Mouse (Mus musculus) embryonic stem cell, embryonic (primary cell): Measurements from ENCODE around the gene Olfr552.
"Not testable (repeated sequence)": the region's sequence is repeated elsewhere in the genome, so short reads cannot be mapped to it uniquely, and the experiment has no call there.

ENCODE experiments used
- CTCF ChIA-PET, 4 experiments: fragments of 300-600 bp in 2 of 4; fragments of 350-600 bp in 2 of 4; sonication (Branson Sonifier 250); formaldehyde crosslinking; loops; one replicate each; lab custom pipeline; 2022; ENCODE audit warnings: inconsistent platforms in 2 of 4; lab: Charles Lee
- POLR2A ChIA-PET, 4 experiments: fragments of 300-600 bp in 2 of 4; fragments of 350-600 bp in 2 of 4; sonication (Branson Sonifier 250); formaldehyde crosslinking; loops; one replicate each; lab custom pipeline; 2022; ENCODE audit warnings: antibody characterized with exemption in 4 of 4, inconsistent platforms in 1 of 4; lab: Charles Lee

The Olfr552 gene

GRCm38 (mm10) chr7:102597378-102598031 lies at the start of gene Olfr552:
Olfr552 (plus strand) TSS chr7:102597770.
- ChIA-PET CTCF (no interaction called here), POLR2A (no interaction called here)

GRCm38 (mm10) chr7:102549570-102549969 lies 48.0 kb upstream of the Olfr552 start, which contains the start of gene Olfr549:
Olfr549 (plus strand) TSS chr7:102549870.
- POLR2A ChIA-PET: interaction anchor here in 1 of 4 experiments (0.6 kb wide), 1 partner anchor 653 kb away, joined by 4 read pairs; no protein-coding TSS in a partner anchor
- CTCF ChIA-PET: no interaction called here

GRCm38 (mm10) chr7:102553279-102553678 lies 44.3 kb upstream of the Olfr552 start:
- ChIA-PET POLR2A (no interaction called here), CTCF (no interaction called here)

GRCm38 (mm10) chr7:102564999-102565997 lies 32.3 kb upstream of the Olfr552 start, which contains the start of gene Trim21:
Trim21 (minus strand) TSS chr7:102565486.
- POLR2A ChIA-PET: interaction anchor here in 1 of 4 experiments (1.2 kb wide), 1 partner anchor 52 kb away, joined by 4 read pairs; no protein-coding TSS in a partner anchor
- CTCF ChIA-PET: interaction anchor here in 1 of 4 experiments (0.6 kb wide), 1 partner anchor 343 kb away, joined by 6 read pairs; no protein-coding TSS in a partner anchor

GRCm38 (mm10) chr7:102566219-102566618 lies 31.4 kb upstream of the Olfr552 start:
- POLR2A ChIA-PET: no interaction called here
- CTCF ChIA-PET: interaction anchor here in 1 of 4 experiments (0.6 kb wide), 1 partner anchor 252 kb away, joined by 3 read pairs; no protein-coding TSS in a partner anchor

- POLR2A ChIA-PET: no interaction called here
Measured at GRCm38 (mm10) chr7:102571142-102571541, 26.4 kb upstream of the Olfr552 start, which contains the start of gene Olfr550. Olfr550 (plus strand) TSS chr7:102571442.

GRCm38 (mm10) chr7:102573174-102573830 lies 24.3 kb upstream of the Olfr552 start:
- ChIA-PET POLR2A (no interaction called here), CTCF (interaction anchor here in 1 of 4 experiments (0.6 kb wide), 1 partner anchor 973 kb away, joined by 3 read pairs; no protein-coding TSS in a partner anchor)

More at GRCm38 (mm10) chr7:102571142-102571541, 26.4 kb upstream of the Olfr552 start, which contains the start of gene Olfr550:
- CTCF ChIA-PET: no interaction called here

- ChIA-PET POLR2A (interaction anchor here in 1 of 4 experiments (0.6 kb wide), 1 partner anchor 112 kb away, joined by 3 read pairs; no protein-coding TSS in a partner anchor), CTCF (no interaction called here)
Measured at GRCm38 (mm10) chr7:102575998-102576397, 21.6 kb upstream of the Olfr552 start.

GRCm38 (mm10) chr7:102591786-102592185 lies 5.8 kb upstream of the Olfr552 start, which contains the start of gene Olfr551:
Olfr551 (minus strand) TSS chr7:102591886.
- POLR2A ChIA-PET: no interaction called here

GRCm38 (mm10) chr7:102618118-102618517 lies 20.5 kb downstream of the Olfr552 start, which contains the start of gene Olfr553:
Olfr553 (minus strand) TSS chr7:102618218.
- POLR2A ChIA-PET: no interaction called here
- CTCF ChIA-PET: no interaction called here

More at GRCm38 (mm10) chr7:102591786-102592185, 5.8 kb upstream of the Olfr552 start, which contains the start of gene Olfr551:
- CTCF ChIA-PET: no interaction called here

- POLR2A ChIA-PET: interaction anchor here in 1 of 4 experiments (0.9 kb wide), 1 partner anchor 107 kb away, joined by 4 read pairs; no protein-coding TSS in a partner anchor
- CTCF ChIA-PET: interaction anchor here in 2 of 4 experiments (0.7 to 1.4 kb wide), 2 partner anchors 11 to 107 kb away, joined by 3 to 4 read pairs; no protein-coding TSS in a partner anchor
Measured at GRCm38 (mm10) chr7:102619608-102620007, 22.0 kb downstream of the Olfr552 start.

GRCm38 (mm10) chr7:102620368-102620767 lies 22.8 kb downstream of the Olfr552 start:
- POLR2A ChIA-PET: interaction anchor here in 2 of 4 experiments (0.6 to 0.9 kb wide), 2 partner anchors 107 to 223 kb away, joined by 4 to 11 read pairs; no protein-coding TSS in a partner anchor
- CTCF ChIA-PET: interaction anchor here in 1 of 4 experiments (1.4 kb wide), 1 partner anchor 107 kb away, joined by 4 read pairs; no protein-coding TSS in a partner anchor

GRCm38 (mm10) chr7:102636665-102637064 lies 39.1 kb downstream of the Olfr552 start:
- ChIA-PET POLR2A (no interaction called here), CTCF (interaction anchor here in 2 of 4 experiments (1.0 to 1.4 kb wide), 3 partner anchors 29 to 123 kb away, joined by 3 to 5 read pairs (median 4); partner anchors contain the start of gene Olfr556 (in 1 of the 2))

- ChIA-PET CTCF (interaction anchor here in 1 of 4 experiments (1.2 kb wide), 1 partner anchor 124 kb away, joined by 3 read pairs; no protein-coding TSS in a partner anchor), POLR2A (no interaction called here)
Measured at GRCm38 (mm10) chr7:102638132-102638531, 40.6 kb downstream of the Olfr552 start, which contains the start of gene Olfr554. Olfr554 (plus strand) TSS chr7:102638432.

GRCm38 (mm10) chr7:102644945-102645344 lies 47.4 kb downstream of the Olfr552 start:
- POLR2A ChIA-PET: not testable (repeated sequence)

More at GRCm38 (mm10) chr7:102644945-102645344, 47.4 kb downstream of the Olfr552 start:
- CTCF ChIA-PET: not testable (repeated sequence)
